11 mouse cellular contexts compared by ENCODE assay signal in the genomic region with DNA sequence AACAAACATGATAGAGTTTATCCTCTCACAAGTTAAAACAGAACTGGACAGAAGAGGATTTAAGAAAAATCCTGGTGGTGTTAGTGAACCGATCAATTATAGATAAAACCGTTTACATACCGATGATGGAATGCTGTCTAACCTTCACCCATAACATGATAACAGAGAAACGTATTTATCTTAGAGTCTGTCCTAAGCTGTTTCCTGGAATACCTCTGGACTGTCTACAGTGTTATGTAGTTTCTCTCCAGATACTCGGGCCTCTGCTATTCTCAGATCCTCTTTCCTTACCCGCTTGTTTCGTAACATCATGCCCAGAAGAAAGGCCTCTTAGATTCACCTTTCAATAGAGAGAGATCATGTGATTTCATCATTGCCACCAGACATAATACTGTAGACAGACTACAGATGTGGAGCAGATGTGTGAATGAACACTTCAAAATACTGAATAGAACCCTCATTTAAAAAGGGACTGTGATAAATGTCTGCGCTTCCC.
"Had no signal": no experiment of that assay in that cellular context is flagged by ENCODE, and none has a peak within 500 bp of the region (broad histone marks: within the 10 kb centered on the region; RNA-seq: fewer than 3 reads in every experiment).

No protein-coding gene starts in this region.

- H3K27me3 ChIP-seq: limb, embryonic 12.5 days; midbrain, embryonic 13.5 days; neural tube, embryonic 12.5 days had no signal

- ATAC-seq: hindbrain, postnatal 0 days; midbrain, embryonic 13.5 days had no signal

- H3K36me3 ChIP-seq: limb, embryonic 12.5 days; midbrain, embryonic 13.5 days; neural tube, embryonic 12.5 days had no signal

- DNase-seq: kidney, adult 2 months; kidney, postnatal 25 days; lung, embryonic 14.5 days; lung, postnatal 14 days; thymus, postnatal 36 days had no signal

- H3K27ac ChIP-seq: hindbrain, postnatal 0 days; left cerebral cortex, adult 2 months; limb, embryonic 12.5 days; macrophage; midbrain, embryonic 13.5 days; neural tube, embryonic 12.5 days had no signal

- H3K9me3 ChIP-seq: limb, embryonic 12.5 days; midbrain, embryonic 13.5 days; neural tube, embryonic 12.5 days had no signal

- H3K4me2 ChIP-seq: limb, embryonic 12.5 days; lung, embryonic 14.5 days; midbrain, embryonic 13.5 days; neural tube, embryonic 12.5 days had no signal

- H3K9ac ChIP-seq: limb, embryonic 12.5 days; lung, embryonic 14.5 days; midbrain, embryonic 13.5 days; neural tube, embryonic 12.5 days had no signal

- H3K4me3 ChIP-seq: left cerebral cortex, adult 2 months; limb, embryonic 12.5 days; midbrain, embryonic 13.5 days; neural tube, embryonic 12.5 days had no signal

- H3K4me1 ChIP-seq: limb, embryonic 12.5 days; midbrain, embryonic 13.5 days; neural tube, embryonic 12.5 days had no signal
